Mouse (Mus musculus) lung, postnatal 0 days (tissue): ENCODE data around the gene Usp39.

Source experiments
- CTCF ChIP-seq: IDR thresholded peaks from 2 replicates; pipeline ENCODE4 v1.5.1; 2016; ENCODE audit warnings: antibody characterized with exemption, mild to moderate bottlenecking
- EP300 ChIP-seq: IDR thresholded peaks from 2 replicates; pipeline ENCODE4 v1.6.1; 2016; ENCODE audit warnings: antibody characterized with exemption, mild to moderate bottlenecking, control low read depth

DNA sequence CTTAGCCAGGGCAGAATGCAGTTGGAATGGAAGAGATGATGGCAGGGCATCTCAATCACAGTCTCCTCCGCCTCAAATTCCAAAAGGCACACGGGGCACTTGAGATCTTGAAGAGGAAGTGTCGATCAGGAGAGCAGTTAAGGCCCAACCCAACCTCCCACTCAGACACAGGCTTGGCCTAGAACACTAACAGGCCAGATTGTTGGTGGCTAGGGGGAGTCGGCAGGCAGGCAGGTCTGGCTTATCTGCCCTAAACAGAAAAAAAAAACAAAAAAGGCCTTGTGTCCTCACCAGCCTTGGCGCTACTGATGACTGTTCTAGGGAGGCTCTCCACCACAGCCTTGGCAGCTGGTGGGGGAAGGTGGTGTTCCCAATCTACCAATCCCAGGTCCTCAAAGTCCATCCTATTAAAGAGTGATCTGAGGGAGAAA lies 16.2 kb upstream of the Usp39 start:
- no peak for TF ChIP-seq CTCF
- no peak for TF ChIP-seq EP300
